Mouse (Mus musculus): ENCODE measurements at regions not wholly inside any gene's neighbourhood (a gene's known extent, or its start where the extent isn't known, plus 50 kb on each side); places are given as distances from the start of the nearest gene placed in this dataset.

DNA sequence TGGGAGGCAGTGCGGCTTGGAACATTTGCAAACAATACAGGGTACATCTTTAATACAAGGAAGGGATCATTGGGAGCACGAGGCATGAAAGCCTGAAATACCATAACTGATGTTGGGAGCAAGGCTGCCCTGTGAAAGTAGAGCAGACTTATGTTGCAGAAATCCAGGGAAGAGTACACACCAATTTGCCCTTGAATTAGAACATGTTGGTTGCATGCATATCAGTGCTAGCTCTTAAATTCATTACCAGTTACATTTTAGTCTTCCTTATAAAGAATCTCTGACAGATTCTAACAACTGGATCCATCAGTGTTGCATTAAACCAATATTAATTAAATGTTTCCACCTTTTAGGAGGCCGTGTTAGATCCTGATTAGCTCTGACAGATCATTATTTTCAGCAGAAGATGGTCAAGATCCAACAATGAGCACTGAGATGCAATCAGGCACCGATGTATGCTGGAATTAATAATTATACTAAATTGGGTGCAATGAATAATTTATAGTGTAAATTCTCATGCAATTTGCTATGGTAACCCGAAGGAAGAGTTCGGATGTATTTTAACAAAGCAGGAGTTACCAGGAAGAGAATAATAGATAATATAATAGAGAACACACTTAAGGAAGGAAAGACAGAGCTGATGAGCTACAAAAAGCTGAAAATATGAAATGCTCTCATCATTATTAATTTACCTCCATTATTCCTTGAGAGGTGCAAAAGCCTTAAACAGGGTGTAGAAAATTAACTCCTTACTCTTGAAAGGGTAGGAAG is 318.6 kb upstream of the Defb41 start:
- Histone ChIP-seq H3K9ac (replicated peaks; ENCODE audit: low read length) (no peak overlapping the region), H3K27ac (replicated peaks; ENCODE audit: low read depth, low read length) (no peak overlapping the region), H3K9me3 (replicated peaks; ENCODE audit: control insufficient read depth, low read length) (no peaks in the 10 kb centered on the region), H3K36me3 (replicated peaks; ENCODE audit: control insufficient read depth, insufficient read depth, low read depth, low read length) (no peaks in the 10 kb centered on the region), H3K4me3 (ENCODE audit: low read depth, low read length) (no peak overlapping the region), H3K27me3 (ENCODE audit: control insufficient read depth, insufficient read depth, low read length) (no peaks in the 10 kb centered on the region), H3K4me1 (ENCODE audit: control insufficient read depth, insufficient read depth, low read length) (no peaks in the 10 kb centered on the region), H3K4me2 (ENCODE audit: low read depth, low read length) (no peak overlapping the region)
- 80% methylated on average over 6 of the region's 6 CpGs for WGBS
- ATAC-seq (replicated peaks; ENCODE audit: insufficient number of reproducible peaks, low FRiP score, low TSS enrichment, low read depth): no peak
- no peak for DNase-seq (ENCODE audit: low spot score)

DNA sequence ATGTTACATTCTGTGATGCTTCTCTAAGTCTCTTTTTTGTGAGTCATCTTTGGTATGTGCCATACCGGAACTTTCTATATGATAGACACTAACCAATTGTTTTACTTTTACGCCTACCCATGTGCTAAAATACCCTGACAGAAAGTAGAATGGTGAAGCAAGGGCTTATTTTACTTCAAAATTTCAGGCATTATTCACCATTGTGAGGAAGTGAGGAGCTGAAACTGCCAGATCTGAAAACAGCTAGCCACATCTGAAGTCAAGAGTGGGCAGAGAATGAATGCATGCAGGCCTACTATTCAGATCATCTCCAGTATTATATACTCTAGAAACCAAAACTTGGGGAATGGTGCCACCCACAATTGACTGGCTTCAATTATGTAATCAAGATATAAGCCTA is 313.7 kb upstream of the Defb41 start:
- Histone ChIP-seq H3K4me1 (ENCODE audit: control insufficient read depth, insufficient read depth, low read length) (no peaks in the 10 kb centered on the region), H3K27me3 (ENCODE audit: control insufficient read depth, insufficient read depth, low read length) (no peaks in the 10 kb centered on the region), H3K36me3 (replicated peaks; ENCODE audit: control insufficient read depth, insufficient read depth, low read depth, low read length) (no peaks in the 10 kb centered on the region), H3K9ac (replicated peaks; ENCODE audit: low read length) (no peak overlapping the region), H3K9me3 (replicated peaks; ENCODE audit: control insufficient read depth, low read length) (no peaks in the 10 kb centered on the region), H3K27ac (replicated peaks; ENCODE audit: low read depth, low read length) (no peak overlapping the region), H3K4me3 (ENCODE audit: low read depth, low read length) (no peak overlapping the region), H3K4me2 (ENCODE audit: low read depth, low read length) (no peak overlapping the region)
- ATAC-seq (replicated peaks; ENCODE audit: insufficient number of reproducible peaks, low FRiP score, low TSS enrichment, low read depth): no peak
- WGBS: 87% methylated on average over 2 of the region's 2 CpGs
- no peak for DNase-seq (ENCODE audit: low spot score)

DNA sequence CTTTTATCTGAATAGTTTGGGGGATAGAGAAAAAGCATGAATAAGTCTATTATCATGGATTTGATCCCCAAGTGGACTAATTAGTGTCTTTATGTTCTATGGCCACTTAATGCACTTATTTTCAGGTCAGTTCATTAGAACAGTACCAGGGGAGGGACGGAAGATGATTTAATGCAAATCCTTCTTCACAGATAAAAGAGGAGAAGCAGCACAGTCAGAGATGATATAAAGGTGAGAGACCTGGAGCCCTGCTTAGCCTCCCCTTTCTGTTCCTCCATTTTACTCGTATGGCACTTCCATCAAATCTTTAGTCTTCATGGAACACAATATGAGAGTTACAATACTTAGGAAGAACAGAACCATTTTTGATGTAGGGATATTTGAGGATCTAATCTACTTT is 302.1 kb upstream of the Defb41 start:
- Histone ChIP-seq H3K9me3 (replicated peaks; ENCODE audit: control insufficient read depth, low read length) (no peaks in the 10 kb centered on the region), H3K9ac (replicated peaks; ENCODE audit: low read length) (no peak overlapping the region), H3K27me3 (ENCODE audit: control insufficient read depth, insufficient read depth, low read length) (no peaks in the 10 kb centered on the region), H3K4me1 (ENCODE audit: control insufficient read depth, insufficient read depth, low read length) (no peaks in the 10 kb centered on the region), H3K4me3 (ENCODE audit: low read depth, low read length) (no peak overlapping the region), H3K36me3 (replicated peaks; ENCODE audit: control insufficient read depth, insufficient read depth, low read depth, low read length) (no peaks in the 10 kb centered on the region), H3K4me2 (ENCODE audit: low read depth, low read length) (no peak overlapping the region), H3K27ac (replicated peaks; ENCODE audit: low read depth, low read length) (no peak overlapping the region)
- ATAC-seq (replicated peaks; ENCODE audit: insufficient number of reproducible peaks, low FRiP score, low TSS enrichment, low read depth) (no peak), DNase-seq (ENCODE audit: low spot score) (no peak)
- WGBS: 79% methylated on average over 2 of the region's 2 CpGs

DNA sequence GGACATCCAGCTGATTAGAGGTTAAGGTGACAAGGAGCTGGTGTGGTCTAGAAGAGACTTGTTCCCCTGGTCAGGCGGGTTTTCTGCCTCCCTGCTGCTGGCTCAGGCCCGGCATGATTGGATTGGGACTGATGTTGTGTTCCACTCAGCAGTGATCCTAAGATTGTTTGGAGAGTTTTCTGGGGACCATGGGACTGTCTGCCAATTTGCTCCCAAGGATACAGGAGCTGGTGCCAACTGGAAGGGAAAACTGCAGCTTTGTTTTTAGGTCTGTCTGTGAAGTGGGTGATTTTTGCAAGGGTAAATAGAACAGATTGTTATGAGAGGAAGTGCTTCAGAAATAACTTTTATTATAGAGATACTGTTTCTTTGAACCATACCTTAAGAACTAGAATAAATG is 286.3 kb upstream of the Defb41 start:
- Histone ChIP-seq H3K4me1 (ENCODE audit: control insufficient read depth, insufficient read depth, low read length) (no peaks in the 10 kb centered on the region), H3K9ac (replicated peaks; ENCODE audit: low read length) (no peak overlapping the region), H3K27me3 (ENCODE audit: control insufficient read depth, insufficient read depth, low read length) (no peaks in the 10 kb centered on the region), H3K36me3 (replicated peaks; ENCODE audit: control insufficient read depth, insufficient read depth, low read depth, low read length) (no peaks in the 10 kb centered on the region), H3K4me3 (ENCODE audit: low read depth, low read length) (no peak overlapping the region), H3K9me3 (replicated peaks; ENCODE audit: control insufficient read depth, low read length) (no peaks in the 10 kb centered on the region), H3K4me2 (ENCODE audit: low read depth, low read length) (no peak overlapping the region), H3K27ac (replicated peaks; ENCODE audit: low read depth, low read length) (no peak overlapping the region)
- ATAC-seq (replicated peaks; ENCODE audit: insufficient number of reproducible peaks, low FRiP score, low TSS enrichment, low read depth) (no peak), DNase-seq (ENCODE audit: low spot score) (no peak)
- 86% methylated on average over 2 of the region's 2 CpGs for WGBS

DNA sequence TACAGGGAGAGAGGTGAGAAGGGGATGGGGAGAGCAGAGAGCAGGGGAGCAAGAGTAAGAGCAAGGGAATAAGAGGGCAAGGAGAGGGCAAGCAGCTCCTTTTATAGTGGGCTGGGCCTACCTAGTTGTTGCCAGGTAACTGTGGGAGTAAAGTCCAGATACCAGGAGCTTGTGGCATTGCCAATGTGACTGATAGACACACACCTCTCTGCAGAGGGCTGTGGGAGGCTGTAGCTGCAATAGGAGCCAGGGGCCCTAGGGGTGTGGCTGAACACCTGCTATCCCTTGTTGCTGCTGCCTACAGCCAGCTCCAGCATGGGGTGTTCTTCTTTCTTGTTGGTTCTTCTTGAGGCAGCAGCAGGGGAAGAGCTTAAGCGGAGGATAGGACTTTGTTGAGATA is 266.8 kb upstream of the Defb41 start:
- Histone ChIP-seq H3K27ac (replicated peaks; ENCODE audit: low read depth, low read length) (no peak overlapping the region), H3K4me1 (ENCODE audit: control insufficient read depth, insufficient read depth, low read length) (no peaks in the 10 kb centered on the region), H3K4me3 (ENCODE audit: low read depth, low read length) (no peak overlapping the region), H3K4me2 (ENCODE audit: low read depth, low read length) (no peak overlapping the region), H3K36me3 (replicated peaks; ENCODE audit: control insufficient read depth, insufficient read depth, low read depth, low read length) (no peaks in the 10 kb centered on the region), H3K9me3 (replicated peaks; ENCODE audit: control insufficient read depth, low read length) (no peaks in the 10 kb centered on the region), H3K9ac (replicated peaks; ENCODE audit: low read length) (no peak overlapping the region), H3K27me3 (ENCODE audit: control insufficient read depth, insufficient read depth, low read length) (no peaks in the 10 kb centered on the region)
- WGBS: 89% methylated on average over 1 of the region's 1 CpGs
- ATAC-seq (replicated peaks; ENCODE audit: insufficient number of reproducible peaks, low FRiP score, low TSS enrichment, low read depth) (no peak), DNase-seq (ENCODE audit: low spot score) (no peak)

DNA sequence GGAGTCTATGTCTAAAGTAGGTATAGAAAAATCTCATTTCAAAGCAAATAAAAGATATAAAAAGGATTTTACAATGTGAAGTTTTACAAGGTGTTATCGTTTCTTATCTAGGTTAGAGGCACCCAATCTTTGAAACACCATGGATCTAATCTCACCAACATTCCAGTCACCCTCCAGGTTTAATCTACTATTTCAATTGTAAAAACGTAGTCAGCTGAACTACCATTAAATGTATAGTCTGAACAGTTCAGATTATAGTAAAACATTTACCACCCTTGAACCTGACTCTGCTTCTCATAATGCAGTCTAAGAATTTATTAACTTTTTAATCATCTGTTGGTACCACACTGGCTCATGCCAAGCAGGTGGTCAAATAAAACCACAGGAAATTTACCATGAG is 259.5 kb upstream of the Defb41 start:
- no peak overlapping the region for H3K27ac ChIP-seq (replicated peaks; ENCODE audit: low read depth, low read length)
- H3K9me3 ChIP-seq (replicated peaks; ENCODE audit: control insufficient read depth, low read length): no peaks in the 10 kb centered on the region
- no peaks in the 10 kb centered on the region for H3K27me3 ChIP-seq (ENCODE audit: control insufficient read depth, insufficient read depth, low read length)
- DNase-seq (ENCODE audit: low spot score): no peak
- no peak overlapping the region for H3K4me2 ChIP-seq (ENCODE audit: low read depth, low read length)
- no peak overlapping the region for H3K9ac ChIP-seq (replicated peaks; ENCODE audit: low read length)
- H3K36me3 ChIP-seq (replicated peaks; ENCODE audit: control insufficient read depth, insufficient read depth, low read depth, low read length): no peaks in the 10 kb centered on the region
- no peak for ATAC-seq (replicated peaks; ENCODE audit: insufficient number of reproducible peaks, low FRiP score, low TSS enrichment, low read depth)
- no peak overlapping the region for H3K4me3 ChIP-seq (ENCODE audit: low read depth, low read length)
- WGBS: 78% methylated on average over 2 of the region's 2 CpGs
- H3K4me1 ChIP-seq (ENCODE audit: control insufficient read depth, insufficient read depth, low read length): no peaks in the 10 kb centered on the region

DNA sequence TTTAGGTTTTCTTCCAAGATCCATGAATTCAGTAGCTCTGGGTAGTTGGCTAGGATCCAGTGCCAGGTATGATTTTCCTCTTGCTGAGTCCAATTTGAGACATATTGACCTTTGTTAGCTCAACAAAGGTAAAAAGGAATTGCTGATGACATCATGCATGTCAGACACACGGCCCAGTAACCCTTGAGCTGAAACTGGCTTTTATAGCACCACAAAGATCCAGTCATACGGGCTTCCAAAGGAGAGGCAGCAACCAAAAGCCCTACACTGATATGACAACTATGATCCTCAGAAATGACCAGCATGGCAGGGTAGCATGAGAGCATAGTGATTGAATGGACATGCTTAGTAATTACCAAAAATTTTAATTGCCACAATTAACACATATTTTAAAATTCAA is 258.0 kb upstream of the Defb41 start:
- H3K9me3 ChIP-seq (replicated peaks; ENCODE audit: control insufficient read depth, low read length): no peaks in the 10 kb centered on the region
- no peaks in the 10 kb centered on the region for H3K4me1 ChIP-seq (ENCODE audit: control insufficient read depth, insufficient read depth, low read length)
- WGBS: 80% methylated on average over 2 of the region's 2 CpGs
- no peak overlapping the region for H3K9ac ChIP-seq (replicated peaks; ENCODE audit: low read length)
- no peak overlapping the region for H3K4me2 ChIP-seq (ENCODE audit: low read depth, low read length)
- no peaks in the 10 kb centered on the region for H3K27me3 ChIP-seq (ENCODE audit: control insufficient read depth, insufficient read depth, low read length)
- no peaks in the 10 kb centered on the region for H3K36me3 ChIP-seq (replicated peaks; ENCODE audit: control insufficient read depth, insufficient read depth, low read depth, low read length)
- ATAC-seq (replicated peaks; ENCODE audit: insufficient number of reproducible peaks, low FRiP score, low TSS enrichment, low read depth): no peak
- H3K4me3 ChIP-seq (ENCODE audit: low read depth, low read length): no peak overlapping the region
- H3K27ac ChIP-seq (replicated peaks; ENCODE audit: low read depth, low read length): no peak overlapping the region
- no peak for DNase-seq (ENCODE audit: low spot score)

DNA sequence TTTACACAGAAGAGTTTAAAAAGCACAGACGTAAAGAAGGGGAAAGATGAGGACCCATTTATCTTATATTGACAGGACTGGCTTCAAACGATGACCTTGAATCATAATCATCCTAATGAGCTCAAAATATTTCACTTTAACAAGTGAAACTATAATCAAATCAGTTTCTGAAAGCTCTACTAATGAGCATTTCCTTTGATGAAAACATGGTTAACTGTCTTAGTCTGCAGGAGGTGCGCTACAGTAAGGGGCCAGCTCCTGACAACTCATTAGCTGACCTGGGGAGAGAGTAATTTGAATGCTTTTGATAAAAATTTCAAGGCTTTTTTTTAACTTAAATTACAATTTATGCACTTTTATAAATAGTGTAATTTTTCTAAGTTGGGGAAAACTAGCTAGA is 247.8 kb upstream of the Defb41 start:
- no peaks in the 10 kb centered on the region for H3K27me3 ChIP-seq (ENCODE audit: control insufficient read depth, insufficient read depth, low read length)
- H3K9ac ChIP-seq (replicated peaks; ENCODE audit: low read length): no peak overlapping the region
- 76% methylated on average over 3 of the region's 3 CpGs for WGBS
- H3K36me3 ChIP-seq (replicated peaks; ENCODE audit: control insufficient read depth, insufficient read depth, low read depth, low read length): no peaks in the 10 kb centered on the region
- H3K4me1 ChIP-seq (ENCODE audit: control insufficient read depth, insufficient read depth, low read length): no peaks in the 10 kb centered on the region
- H3K27ac ChIP-seq (replicated peaks; ENCODE audit: low read depth, low read length): no peak overlapping the region
- H3K9me3 ChIP-seq (replicated peaks; ENCODE audit: control insufficient read depth, low read length): no peaks in the 10 kb centered on the region
- H3K4me2 ChIP-seq (ENCODE audit: low read depth, low read length): no peak overlapping the region
- ATAC-seq (replicated peaks; ENCODE audit: insufficient number of reproducible peaks, low FRiP score, low TSS enrichment, low read depth): no peak
- no peak overlapping the region for H3K4me3 ChIP-seq (ENCODE audit: low read depth, low read length)
- no peak for DNase-seq (ENCODE audit: low spot score)

Data from embryonic facial prominence, embryonic 11.5 days (tissue).